Mouse (Mus musculus) erythroblast, embryonic 14.5 days (primary cell): ENCODE measurements around the gene Dtx3.

Experiments used
- GATA1 ChIP-seq: IDR thresholded peaks from 2 replicates; pipeline ENCODE4 v1.6.1; 2012; ENCODE audit warnings: low read length, inconsistent platforms, mixed read lengths
- TAL1 ChIP-seq: IDR thresholded peaks from 3 replicates; pipeline ENCODE4 v1.6.1; 2012; ENCODE audit warnings: low read length, inconsistent platforms, mixed read lengths

DNA sequence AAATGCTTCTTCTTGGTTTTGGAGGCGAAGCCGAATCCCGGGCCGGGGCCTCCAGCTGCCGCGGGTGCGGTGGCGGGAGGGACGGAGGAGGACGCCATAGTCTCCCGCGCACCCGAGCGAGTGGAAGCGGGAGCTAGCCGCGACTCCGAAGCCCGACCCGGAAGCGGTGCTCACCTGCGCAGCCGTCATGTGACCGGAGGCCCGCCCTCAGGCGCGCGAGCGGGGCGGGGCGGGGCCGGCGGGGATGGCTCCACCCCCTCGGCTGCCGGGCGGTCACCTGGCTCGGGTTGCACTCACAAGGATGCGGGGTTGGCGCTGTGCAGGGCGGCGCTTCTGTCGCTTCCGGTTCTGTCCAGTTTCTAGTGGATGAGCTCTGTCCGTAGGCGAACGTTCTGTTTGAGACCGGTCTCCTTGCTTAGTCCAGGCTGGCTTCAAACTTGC lies 15.9 kb upstream of the Dtx3 start, which contains the start of gene Pip4k2c:
- TF ChIP-seq TAL1 (no peak), GATA1 (no peak)
